21 mouse cellular contexts compared by ENCODE assay signal in genomic region chr10:111592416-111593149, GRCm38 (mm10).
"Had no signal": no experiment of that assay in that cellular context is flagged by ENCODE, and none has a peak within 500 bp of the region (broad histone marks: within the 10 kb centered on the region; RNA-seq: fewer than 3 reads in every experiment).

No protein-coding gene starts in this region.

- H3K9me3 ChIP-seq: limb, embryonic 13.5 days; liver, embryonic 12.5 days; liver, embryonic 15.5 days; lung, embryonic 15.5 days; midbrain, embryonic 10.5 days; midbrain, embryonic 13.5 days had no signal

- H3K9ac ChIP-seq: limb, embryonic 13.5 days; liver, embryonic 12.5 days; liver, embryonic 15.5 days; lung, embryonic 15.5 days; midbrain, embryonic 13.5 days had no signal

- H3K4me3 ChIP-seq: layer of hippocampus, adult 2 months; left cerebral cortex, adult 2 months; limb, embryonic 13.5 days; liver, embryonic 12.5 days; liver, embryonic 15.5 days; lung, embryonic 15.5 days; megakaryocyte, embryonic 14.5 days; midbrain, embryonic 10.5 days; midbrain, embryonic 13.5 days; myocyte had no signal

- H3K4me2 ChIP-seq: limb, embryonic 13.5 days; liver, embryonic 12.5 days; liver, embryonic 15.5 days; lung, embryonic 15.5 days; midbrain, embryonic 13.5 days had no signal

- H3K27me3 ChIP-seq: limb, embryonic 13.5 days; liver, embryonic 12.5 days; lung, embryonic 15.5 days; megakaryocyte, embryonic 14.5 days; midbrain, embryonic 13.5 days had no signal

- H3K36me3 ChIP-seq: limb, embryonic 13.5 days; liver, embryonic 12.5 days; liver, embryonic 15.5 days; lung, embryonic 15.5 days; midbrain, embryonic 10.5 days; midbrain, embryonic 13.5 days had no signal

- DNase-seq: kidney, postnatal 25 days; layer of hippocampus, adult 9-11 months; layer of hippocampus, postnatal 36 days; liver; lung, adult 18-20 months; lung, postnatal 10 days; lung, postnatal 36 days; thymus, adult 18-20 months; thymus, postnatal 36 days had no signal

- H3K27ac ChIP-seq: kidney, postnatal 0 days; layer of hippocampus, adult 2 months; left cerebral cortex, adult 2 months; limb, embryonic 13.5 days; liver, embryonic 12.5 days; liver, embryonic 15.5 days; lung, embryonic 15.5 days; midbrain, embryonic 10.5 days; midbrain, embryonic 13.5 days had no signal

- ATAC-seq: liver, embryonic 12.5 days; midbrain, embryonic 13.5 days; midbrain, embryonic 16.5 days had no signal
